Mouse (Mus musculus) cerebellum, postnatal 14 days (tissue): ENCODE data around the gene Rtl5.
"Not testable (repeated sequence)": the region's sequence is repeated elsewhere in the genome, so short reads cannot be mapped to it uniquely, and the experiment has no call there.

ENCODE experiments used
- DNase-seq, 2 experiments: peaks; one replicate each; pipeline ENCODE4 v3.0.0; 2021; ENCODE audit warnings: mixed read lengths in 2 of 2

Gene Rtl5

DNA sequence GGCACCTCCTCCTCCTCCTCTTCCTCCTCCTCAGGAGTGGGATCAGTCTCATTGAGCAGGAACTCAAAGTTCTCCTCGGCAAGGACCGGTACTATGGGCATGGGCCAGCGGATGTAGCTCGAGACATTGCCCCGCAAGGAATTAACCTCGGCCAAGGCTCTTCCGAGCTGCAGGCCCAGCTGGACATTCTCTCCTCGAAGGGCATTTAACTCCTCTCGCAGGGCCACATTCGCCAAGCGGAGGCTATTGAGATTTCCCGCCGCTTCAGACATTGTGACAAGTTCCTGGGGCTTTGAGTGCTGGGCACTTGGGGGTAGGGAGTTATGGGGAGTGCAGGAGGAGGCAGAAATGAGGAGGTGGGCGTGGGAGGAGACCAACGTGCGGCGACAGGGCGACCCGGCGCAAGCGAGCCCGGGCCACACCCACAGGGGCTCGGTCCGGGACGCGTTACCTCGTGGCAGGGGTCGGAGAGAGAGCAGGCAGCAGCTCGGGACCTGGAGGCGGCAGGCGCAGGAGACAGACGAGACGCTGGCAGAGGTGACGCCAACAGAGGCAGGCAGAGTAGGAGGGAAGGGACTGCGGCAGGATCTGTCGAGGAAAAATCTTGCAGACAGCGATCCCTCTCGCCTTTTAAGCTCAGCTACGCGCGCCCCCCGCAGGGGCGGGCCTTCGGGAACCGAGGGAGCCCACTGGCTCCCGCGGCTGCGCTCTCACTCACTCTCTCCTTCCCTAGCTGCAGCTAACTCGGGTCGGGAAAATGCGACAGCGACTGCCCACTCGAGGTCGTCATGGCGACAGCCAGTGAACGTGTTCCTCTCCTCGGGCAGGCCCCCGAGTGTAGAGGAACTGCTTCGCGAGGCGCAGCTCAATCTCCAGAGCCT, at the start of gene Rtl5:
Rtl5 (minus strand) TSS at position 714 of the 881 bp plus-strand sequence.
- peak; percentile 68 to 72 for DNase-seq

DNA sequence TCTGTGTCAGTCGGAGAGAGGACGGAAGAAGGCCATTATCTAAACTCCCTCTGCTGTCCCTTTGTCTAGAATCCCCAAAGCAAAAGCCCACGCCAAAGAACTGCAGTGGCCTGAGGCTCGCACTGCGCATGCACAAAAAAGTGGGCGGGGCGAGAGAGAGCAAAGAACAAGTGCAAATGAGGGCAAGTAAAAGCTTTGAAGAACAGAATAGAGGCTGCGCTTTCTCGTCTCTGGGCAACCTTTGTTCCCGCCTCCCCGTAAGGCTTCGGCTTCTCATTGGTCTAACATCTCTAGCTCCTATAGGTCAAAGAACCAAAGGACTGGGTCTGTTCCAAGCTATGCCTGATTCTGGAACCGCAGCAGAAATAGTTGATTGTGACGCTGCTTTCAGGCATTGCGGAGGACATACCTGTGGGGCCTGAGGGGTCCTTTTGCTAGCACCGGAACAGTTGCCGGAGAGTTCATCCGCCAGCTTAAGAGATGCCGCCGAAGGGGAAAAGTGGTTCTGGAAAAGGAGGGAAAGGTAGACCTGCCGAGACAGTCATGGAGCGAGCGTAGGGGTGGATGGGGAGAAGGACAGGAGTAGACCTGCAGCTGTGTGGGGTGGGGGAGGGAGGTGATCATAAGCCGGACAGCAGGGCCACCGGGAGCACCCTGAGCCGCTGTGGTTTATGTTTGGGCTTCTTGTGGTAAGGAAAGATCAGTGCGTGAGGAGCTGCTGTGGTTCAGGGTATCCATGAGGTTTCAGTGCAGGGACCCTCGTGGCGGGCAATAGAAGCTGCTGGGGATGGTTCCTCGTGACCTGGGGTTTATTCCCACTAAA, 48.1 kb upstream of the Rtl5 start, which contains the start of gene Pin4:
Pin4 (plus strand) TSS at position 406 of the 823 bp plus-strand sequence.
- peak; percentile 94 to 96 for DNase-seq

DNA sequence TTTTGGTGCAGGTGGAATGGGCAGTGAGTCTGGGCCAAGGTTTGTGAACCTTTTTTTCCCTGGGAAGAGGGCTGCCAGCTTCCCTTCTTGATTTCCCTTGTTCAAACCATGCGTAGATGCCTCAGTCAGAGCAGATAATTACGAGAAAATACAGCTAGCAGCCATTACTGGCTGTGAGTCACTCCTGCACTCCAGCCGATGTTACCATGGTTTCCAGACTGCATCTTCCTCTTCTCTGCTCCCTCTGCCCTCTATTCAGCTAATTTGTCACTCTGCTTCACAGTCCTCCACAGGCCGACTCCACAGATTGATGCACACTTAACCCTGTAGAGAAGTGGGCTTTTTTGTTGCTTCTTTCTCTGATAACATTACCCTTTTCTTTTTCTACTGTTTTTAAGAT, 44.6 kb upstream of the Rtl5 start:
- no peak for DNase-seq

DNA sequence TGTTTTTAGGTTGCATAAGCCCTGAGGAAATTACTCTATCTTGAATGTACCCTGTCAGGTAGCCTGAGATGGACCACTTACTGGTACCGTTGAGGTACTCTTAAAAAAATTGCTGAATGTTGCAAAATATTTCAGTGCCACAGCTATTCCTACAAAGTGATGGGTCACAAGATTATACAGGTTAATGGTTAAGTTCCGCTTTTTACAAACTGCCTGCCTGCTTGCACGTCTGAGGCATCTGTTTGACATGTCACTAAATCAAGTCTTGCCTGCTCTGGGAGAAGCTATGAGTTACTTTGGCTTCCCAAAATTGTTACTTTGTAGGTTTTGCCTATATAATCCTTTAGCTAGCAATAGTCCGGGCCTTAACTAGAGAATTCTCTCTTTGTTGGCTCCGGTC, 38.2 kb upstream of the Rtl5 start:
- DNase-seq = not testable (repeated sequence)

DNA sequence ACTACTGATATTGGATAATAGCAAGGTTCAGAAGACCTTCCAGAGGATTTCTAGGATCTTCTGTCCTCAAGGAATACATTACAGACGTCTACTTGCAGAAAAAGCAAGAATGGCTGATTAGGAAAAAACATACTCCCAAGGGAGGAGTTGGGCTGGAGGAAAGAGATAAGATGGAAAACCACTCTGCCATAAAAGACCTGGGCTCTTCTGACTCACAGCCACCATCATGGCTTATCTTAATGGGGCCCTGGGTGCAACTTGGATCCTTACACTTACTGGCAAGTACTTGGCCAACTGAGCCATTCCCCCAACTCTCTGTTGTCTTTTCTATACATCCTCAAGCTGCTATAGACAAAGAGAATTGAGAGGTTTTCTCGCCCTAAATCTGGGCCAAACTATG, 32.7 kb upstream of the Rtl5 start:
- DNase-seq = not testable (repeated sequence)

- no peak for DNase-seq
Observed at GRCm38 (mm10) chrX:102101886-102102285, 30.8 kb upstream of the Rtl5 start.

DNA sequence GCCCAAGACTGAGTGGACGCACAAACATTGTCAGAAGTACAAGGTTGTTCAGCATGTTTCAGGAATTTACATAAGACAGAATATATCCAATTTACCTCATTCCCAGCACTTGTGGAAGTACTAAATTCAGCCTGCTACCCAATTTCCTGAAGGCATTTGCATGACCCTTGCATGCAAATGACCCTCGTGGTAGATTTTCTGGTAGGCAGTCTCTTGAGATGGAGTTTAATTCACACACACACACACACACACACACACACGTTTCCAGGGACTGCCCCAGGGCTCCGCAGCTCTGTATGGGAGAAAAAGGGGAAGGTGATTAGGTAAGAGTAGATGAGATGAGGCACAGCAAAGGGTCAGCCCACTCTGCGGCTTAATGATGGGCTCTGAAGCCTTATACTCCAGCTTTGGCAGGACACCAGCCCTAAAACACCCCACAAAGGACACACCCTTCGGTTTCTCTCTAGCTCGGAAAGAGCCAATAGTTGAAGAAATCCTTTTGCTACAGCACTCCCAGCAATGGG, 23.3 kb upstream of the Rtl5 start:
- DNase-seq = no peak

- no peak for DNase-seq
Observed at GRCm38 (mm10) chrX:102090605-102091004, 19.5 kb upstream of the Rtl5 start.

DNA sequence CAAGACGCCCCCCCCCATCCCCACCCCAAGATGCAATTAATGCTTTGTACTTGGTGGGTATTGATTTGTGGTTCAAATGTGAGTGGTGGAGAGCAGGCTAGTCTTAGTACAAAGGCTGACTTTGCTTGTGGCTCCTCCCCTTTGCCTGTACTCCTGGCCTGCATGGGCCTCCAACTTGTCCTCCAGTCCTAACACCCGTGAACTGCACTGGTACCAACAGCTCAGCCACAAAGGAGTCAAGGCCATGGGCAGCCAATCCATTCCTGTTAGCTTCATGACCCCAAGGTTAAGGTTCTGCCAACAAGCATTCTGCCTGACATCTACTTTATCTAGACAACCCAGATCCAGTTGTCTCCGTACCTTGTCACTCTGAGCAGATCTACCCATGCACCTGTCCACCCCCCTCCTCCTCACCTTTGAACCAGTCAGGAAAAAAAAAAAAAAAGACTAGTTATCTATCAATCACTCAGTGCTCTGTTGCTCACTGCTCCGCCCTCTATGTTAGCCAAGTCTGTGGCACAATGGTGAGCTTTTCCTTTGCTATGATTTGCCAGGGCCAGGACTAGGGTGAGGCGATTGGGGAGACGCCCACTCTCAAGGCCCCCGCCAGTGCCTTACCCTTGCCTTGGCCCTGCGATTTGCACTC, 14.8 kb upstream of the Rtl5 start:
- DNase-seq = no peak

GRCm38 (mm10) chrX:102082340-102082739, 11.2 kb upstream of the Rtl5 start:
- DNase-seq = peak; percentile 40 to 56

GRCm38 (mm10) chrX:102081573-102082279, 10.6 kb upstream of the Rtl5 start:
- DNase-seq = peak; percentile 64 to 73

DNA sequence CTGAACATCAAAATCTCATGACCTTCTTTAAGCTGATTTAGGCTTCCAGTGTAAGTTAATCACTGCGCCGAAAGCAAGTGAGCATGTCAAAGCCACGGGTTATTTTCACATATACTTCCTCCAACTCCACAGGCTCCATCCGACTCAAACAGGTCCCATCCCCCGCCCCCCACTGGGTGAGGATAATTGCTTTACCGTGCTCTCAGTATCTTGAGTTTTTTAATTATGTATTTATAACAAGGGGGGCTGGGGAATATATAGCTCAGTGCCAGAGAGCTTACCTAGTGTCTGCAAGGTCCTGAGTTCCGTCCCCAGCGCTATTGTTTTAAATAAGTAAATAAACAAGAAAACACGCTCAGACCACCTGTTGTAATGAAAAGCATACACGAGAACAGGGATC, 10.0 kb upstream of the Rtl5 start:
- DNase-seq = peak in 1 of 2 experiments; percentile 49

GRCm38 (mm10) chrX:102076886-102077765, 6.0 kb upstream of the Rtl5 start:
- DNase-seq = peak; percentile 33 to 51

DNA sequence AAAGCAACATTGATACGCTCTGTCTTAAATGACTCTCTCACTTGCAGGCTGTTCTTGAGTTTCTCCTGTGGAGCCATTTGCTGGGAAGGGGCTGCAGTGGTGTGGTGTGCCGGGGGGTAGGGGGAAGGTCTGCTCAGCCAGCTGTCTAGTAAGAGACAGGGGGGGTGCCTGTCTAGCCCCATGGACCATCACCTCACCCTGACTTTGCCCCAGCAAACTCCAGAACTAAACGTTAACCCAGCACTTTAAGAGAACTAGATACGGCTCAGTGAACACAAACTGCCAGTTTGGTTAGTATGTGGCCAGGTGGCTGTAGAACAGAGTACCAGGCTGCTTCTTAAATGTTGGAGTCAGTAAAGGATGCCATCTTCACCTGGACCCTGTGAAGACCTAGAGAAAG, 4.1 kb upstream of the Rtl5 start:
- DNase-seq = no peak

DNA sequence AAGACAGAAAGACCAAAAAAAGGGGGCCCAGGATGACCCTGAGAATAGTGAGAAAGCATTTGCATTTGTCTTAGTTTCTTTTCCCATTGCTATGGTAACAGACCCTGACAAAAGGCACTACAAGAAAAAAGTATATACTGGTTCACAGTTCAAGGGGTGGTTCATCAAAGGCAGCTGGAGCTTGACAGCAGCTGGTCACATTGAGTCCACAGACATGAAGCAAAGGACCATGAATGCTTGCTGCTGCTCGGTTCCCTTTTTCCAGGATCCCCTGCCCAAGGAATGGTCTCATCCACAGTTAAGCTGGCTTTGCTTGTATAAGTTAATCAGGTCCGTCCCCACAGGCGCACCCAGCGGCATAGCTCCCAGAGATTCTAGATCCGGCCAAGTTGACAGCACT, 3.3 kb upstream of the Rtl5 start:
- DNase-seq = no peak

DNA sequence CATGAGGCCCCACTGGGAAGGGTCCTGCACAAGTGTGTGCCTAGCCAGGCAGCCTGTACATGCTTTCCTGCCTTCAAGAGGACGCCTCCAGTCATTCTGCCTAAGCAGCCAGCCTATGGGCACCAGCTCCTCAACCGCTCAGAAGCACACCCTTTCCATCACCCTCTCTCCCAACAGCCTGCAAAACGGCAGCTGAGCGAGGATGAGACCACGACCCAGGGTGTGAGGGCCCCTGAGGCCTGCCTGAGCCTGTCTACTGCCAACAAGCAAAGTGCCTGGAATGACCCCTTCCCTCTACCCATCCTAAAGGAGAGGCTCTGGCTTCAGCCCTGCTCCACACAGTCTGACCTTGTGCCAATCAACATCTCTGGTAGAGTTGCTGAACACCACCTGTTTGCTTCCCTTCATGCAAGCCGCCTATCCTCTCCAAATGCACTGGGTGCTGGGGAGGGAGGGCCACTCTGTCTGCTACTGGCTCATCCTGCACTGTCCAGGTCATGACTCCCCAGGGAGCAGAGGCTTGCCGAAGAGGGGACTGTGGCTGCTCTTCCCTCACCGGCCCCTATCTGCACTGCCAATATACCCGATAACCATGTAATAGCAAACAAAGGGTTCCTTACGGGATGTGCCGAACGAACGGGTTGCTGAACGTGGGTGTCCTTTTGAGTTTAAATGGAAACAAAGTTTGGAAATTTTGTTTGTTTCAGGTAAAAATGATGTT, 2.7 kb upstream of the Rtl5 start:
- no peak for DNase-seq

DNA sequence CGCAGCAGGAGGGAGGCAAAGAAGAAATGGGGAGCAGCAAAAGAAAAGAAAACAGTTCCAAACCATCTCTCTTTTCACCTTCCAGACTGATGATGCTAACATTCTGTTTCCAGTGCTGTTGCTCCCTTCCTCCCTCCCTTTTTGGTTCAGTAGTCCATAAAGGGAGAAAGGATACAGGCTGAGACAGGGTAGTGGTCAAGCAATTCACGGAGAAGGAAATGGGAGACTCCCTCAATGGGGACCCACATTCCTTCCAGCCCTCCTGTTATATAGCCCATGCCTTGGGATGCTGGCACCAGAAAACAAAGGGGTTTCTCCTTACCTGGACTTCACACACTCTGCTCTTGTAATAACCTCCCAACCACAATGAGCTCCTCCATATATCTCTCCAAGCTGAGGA, 413 bp upstream of the Rtl5 start:
- DNase-seq = no peak

DNA sequence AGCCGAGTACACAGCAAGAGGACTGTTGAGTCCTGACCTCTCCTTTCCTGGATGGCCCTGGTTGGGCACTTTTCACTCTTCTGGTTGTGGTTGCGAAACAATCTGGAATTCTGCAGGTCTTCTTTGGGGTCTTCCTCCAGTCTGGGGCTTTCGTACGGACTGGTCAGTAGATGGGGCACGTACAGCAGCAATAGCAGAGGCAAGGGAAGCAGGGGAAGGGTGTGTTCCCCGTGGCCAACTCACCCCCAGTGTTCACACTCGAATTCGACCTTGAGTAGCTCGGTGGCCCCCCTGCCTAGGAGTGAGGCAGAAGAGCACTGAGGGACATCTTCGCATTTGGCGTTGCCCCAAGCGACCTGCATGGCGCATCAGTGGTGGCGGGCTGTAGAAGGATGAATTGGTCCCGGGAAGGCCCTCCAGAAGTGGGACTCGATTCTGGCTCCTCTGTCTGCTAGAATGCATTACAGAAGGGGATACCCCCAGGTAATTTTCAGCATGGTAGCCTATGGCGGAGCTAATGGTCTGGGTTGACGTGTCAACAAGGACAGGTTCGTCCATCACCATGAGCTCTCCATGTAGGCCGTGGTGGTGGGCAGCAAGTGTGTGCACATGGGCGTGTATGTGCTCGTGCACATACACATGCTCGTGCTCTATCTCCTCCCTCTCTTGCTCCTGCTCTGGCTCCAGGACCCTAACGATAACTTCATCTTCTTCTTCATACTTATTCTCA, 2.1 kb downstream of the Rtl5 start:
- DNase-seq = no peak

DNA sequence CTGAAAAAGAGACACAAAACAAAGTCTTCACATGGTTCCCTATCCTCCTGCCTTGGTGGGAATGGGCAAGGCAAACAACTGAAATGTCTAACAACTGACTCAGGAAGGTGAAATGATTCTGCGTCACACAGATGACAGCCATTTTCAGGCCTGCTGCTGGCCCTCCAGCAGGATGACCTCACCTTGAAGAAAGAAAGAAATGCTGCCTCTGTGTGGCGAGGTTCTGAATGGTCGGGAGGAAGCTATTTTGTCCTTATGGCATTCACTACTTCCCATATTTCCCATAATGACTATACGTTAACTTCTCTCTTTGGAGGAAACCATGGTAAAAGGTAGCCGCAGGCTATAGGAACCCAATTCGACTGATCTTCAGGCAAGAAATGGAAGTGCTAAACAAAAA, 4.0 kb downstream of the Rtl5 start:
- DNase-seq = peak; percentile 33 to 44

- DNase-seq = peak; percentile 86 to 89
Observed at GRCm38 (mm10) chrX:102066134-102066533, 5.0 kb downstream of the Rtl5 start.
